Mouse (Mus musculus): ENCODE results near the gene Gm11232. TPM values are rescaled to one million over a fixed set of nuclear protein-coding genes. Genes with fewer than 3 reads are reported as not detected.

Gm11232 gene
- polyA plus RNA-seq, 1 experiment from 2014 or later, result not detected

DNA sequence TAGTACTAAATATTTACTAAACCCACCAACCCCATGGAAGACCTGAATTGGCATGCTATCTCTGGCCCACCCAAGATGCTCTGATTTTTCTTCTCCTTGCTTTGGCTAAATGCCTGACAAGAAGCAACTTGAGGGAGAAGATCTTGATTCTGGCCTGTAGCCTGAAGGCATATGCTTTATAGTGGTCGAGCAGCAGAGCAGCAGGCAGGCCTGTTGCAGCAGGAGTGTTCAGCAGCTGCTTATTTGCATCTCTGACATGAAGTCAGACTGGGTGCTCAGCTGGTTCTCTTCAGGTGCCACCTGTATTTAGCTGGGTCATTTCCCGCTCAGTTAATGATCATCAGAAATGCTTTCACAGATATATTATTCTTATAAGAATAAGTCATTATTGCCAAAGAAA is 30.2 kb downstream of the Gm11232 start:
- ATAC-seq (replicated peaks; ENCODE audit: low FRiP score), result no peak
- no peaks in the 10 kb centered on the region for H3K36me3 ChIP-seq (ENCODE audit: control insufficient read depth, insufficient read depth, low read length)

DNA sequence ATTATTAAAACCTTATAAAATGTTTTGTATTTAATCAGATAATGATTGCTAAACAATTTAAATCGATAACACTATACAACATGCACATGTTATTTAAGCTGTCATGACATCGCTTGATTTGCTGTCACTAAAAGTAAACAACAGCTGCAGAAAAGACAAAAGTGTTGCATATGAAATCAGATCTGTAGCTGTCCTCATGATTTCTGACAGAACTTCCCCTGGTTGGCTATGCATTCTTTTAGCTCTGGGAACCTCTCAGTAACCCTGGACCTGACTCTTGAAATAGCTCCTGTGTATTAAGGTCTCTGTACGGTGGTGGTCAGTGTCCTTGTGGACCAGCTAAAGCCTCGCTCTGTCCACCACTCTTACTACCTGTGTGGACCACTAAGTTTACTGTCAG is 30.7 kb downstream of the Gm11232 start:
- ATAC-seq (replicated peaks; ENCODE audit: low FRiP score), result no peak
- no peak overlapping the region for H3K27ac ChIP-seq (ENCODE audit: low read depth, low read length)
- H3K9ac ChIP-seq (ENCODE audit: low read length), result no peak overlapping the region
- WGBS, result 84% methylated on average over 4 of the region's 4 CpGs
- H3K4me3 ChIP-seq (ENCODE audit: low read depth, low read length), result no peak overlapping the region
- no peaks in the 10 kb centered on the region for H3K36me3 ChIP-seq (ENCODE audit: control insufficient read depth, insufficient read depth, low read length)
- H3K27me3 ChIP-seq (ENCODE audit: control insufficient read depth, insufficient read depth, low read length), result no peaks in the 10 kb centered on the region
- no peak overlapping the region for H3K4me2 ChIP-seq (ENCODE audit: low read depth, low read length, severe bottlenecking)
- no peaks in the 10 kb centered on the region for H3K4me1 ChIP-seq (replicated peaks; ENCODE audit: control insufficient read depth, insufficient read depth, low read length)
- no peak for DNase-seq (ENCODE audit: low spot score)
- no peaks in the 10 kb centered on the region for H3K9me3 ChIP-seq (ENCODE audit: control insufficient read depth, low read length)

More for the DNA sequence above, 30.2 kb downstream of the Gm11232 start:
- Histone ChIP-seq H3K27ac (ENCODE audit: low read depth, low read length) (no peak overlapping the region), H3K27me3 (ENCODE audit: control insufficient read depth, insufficient read depth, low read length) (no peaks in the 10 kb centered on the region), H3K9ac (ENCODE audit: low read length) (no peak overlapping the region), H3K4me3 (ENCODE audit: low read depth, low read length) (no peak overlapping the region), H3K4me2 (ENCODE audit: low read depth, low read length, severe bottlenecking) (no peak overlapping the region), H3K9me3 (ENCODE audit: control insufficient read depth, low read length) (no peaks in the 10 kb centered on the region), H3K4me1 (replicated peaks; ENCODE audit: control insufficient read depth, insufficient read depth, low read length) (no peaks in the 10 kb centered on the region)
- whole genome bisulfite sequencing, result 61% methylated on average over 2 of the region's 2 CpGs
- DNase-seq (ENCODE audit: low spot score), result no peak

DNA sequence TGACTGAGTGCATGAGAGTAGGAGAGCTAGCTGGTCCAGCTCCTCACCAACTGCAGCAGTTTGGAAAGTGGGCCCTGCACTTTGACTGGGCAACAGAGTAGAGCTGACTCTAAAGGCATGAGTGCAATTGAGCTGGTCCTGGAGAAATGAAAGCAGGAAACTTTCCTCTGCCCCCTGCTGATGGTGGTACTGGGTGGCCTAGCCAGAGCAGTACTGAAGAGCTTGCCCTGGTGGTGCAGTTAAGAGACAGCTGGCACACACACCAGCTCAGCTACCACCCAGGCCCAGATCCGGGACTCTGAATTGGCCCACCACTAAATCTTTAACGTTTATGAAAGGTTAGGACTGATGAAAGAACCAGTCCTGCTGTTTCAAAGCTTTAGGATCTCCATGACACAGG is 31.9 kb downstream of the Gm11232 start:
- 72% methylated on average over 2 of the region's 2 CpGs for WGBS
- Histone ChIP-seq H3K4me2 (ENCODE audit: low read depth, low read length, severe bottlenecking) (no peak overlapping the region), H3K9me3 (ENCODE audit: control insufficient read depth, low read length) (no peaks in the 10 kb centered on the region), H3K36me3 (ENCODE audit: control insufficient read depth, insufficient read depth, low read length) (no peaks in the 10 kb centered on the region), H3K27ac (ENCODE audit: low read depth, low read length) (no peak overlapping the region), H3K4me3 (ENCODE audit: low read depth, low read length) (no peak overlapping the region), H3K4me1 (replicated peaks; ENCODE audit: control insufficient read depth, insufficient read depth, low read length) (no peaks in the 10 kb centered on the region), H3K9ac (ENCODE audit: low read length) (no peak overlapping the region), H3K27me3 (ENCODE audit: control insufficient read depth, insufficient read depth, low read length) (no peaks in the 10 kb centered on the region)
- DNase-seq (ENCODE audit: low spot score) (no peak), ATAC-seq (replicated peaks; ENCODE audit: low FRiP score) (no peak)

Data from forebrain, embryonic 11.5 days (tissue).